ENCODE assay signal across 8 mouse cellular contexts in the genomic region with DNA sequence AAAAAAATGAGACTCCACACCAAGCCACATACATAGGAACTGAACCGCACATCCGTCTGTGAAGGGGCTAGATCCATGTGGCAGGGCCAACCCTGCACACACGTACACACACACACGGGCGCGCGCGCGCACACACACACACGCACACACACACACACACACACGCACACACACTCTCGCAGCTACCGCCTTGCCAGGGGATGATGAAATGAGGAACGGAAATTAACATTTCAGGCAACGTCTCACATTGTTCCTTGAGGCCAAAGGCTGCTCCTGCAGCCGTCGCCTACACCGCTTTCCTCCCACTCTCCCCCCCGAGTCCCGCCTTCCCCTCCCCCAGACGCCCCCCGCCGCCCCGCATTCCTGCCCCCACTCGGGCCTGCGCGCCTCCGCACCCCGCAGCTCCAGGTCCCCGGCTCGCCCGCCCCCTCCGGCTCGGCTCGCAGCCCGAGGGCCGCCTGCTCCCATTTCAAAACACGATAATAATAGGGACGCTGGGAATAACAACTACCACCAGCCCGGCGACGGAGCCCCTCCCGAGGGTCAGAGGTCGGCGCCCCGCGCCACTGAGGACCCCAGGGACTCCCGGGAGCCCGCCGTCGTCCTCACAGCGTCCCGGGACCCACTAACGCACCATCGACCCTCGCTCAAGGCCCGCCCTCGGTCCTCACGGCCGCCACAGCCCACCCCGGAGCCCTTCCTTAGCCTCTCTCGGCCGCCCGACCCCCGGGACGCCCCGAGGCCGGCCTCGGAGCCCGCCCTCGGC. TPM values are rescaled to one million over a fixed set of nuclear protein-coding genes. Genes with fewer than 3 reads are reported as not detected.
A peak's percentile ranks its signal among the peaks of the same experiment; 100 is the strongest.
DNase-seq lines count a peak whose midpoint lies in the region; ATAC-seq lines count a peak whose summit lies in the region.

No protein-coding gene starts in this region.

- H3K9me3 ChIP-seq in embryonic facial prominence, embryonic 11.5 days (replicated peaks; ENCODE audit: control insufficient read depth, low read length): no peaks in the 10 kb centered on the region

- under 1% methylated on average over 51 of the region's 71 CpGs for WGBS in embryonic facial prominence, embryonic 11.5 days

- H3K4me3 ChIP-seq in embryonic facial prominence, embryonic 11.5 days (ENCODE audit: low read depth, low read length): peak overlapping the region; percentile 100

- peak overlapping the region; percentile 99 for H3K9ac ChIP-seq in embryonic facial prominence, embryonic 11.5 days (replicated peaks; ENCODE audit: low read length)

- no peak for ATAC-seq in embryonic facial prominence, embryonic 11.5 days (replicated peaks; ENCODE audit: insufficient number of reproducible peaks, low FRiP score, low TSS enrichment, low read depth)
- peak; percentile 50 for ATAC-seq in monocyte, adult 5-6 weeks (replicated peaks; ENCODE audit: insufficient number of reproducible peaks, low FRiP score, low TSS enrichment, poor library complexity, severe bottlenecking)

- peaks cover 3% of the 10 kb centered on the region; the same call in 1 of the 2 replicates for H3K4me1 ChIP-seq in embryonic facial prominence, embryonic 11.5 days (ENCODE audit: control insufficient read depth, insufficient read depth, low read length)

- DNase-seq in urinary bladder, adult 2 months (ENCODE audit: low spot score): peak; percentile 53
- no peak for DNase-seq in urinary bladder, postnatal 10 days (ENCODE audit: low spot score)
- DNase-seq in embryonic facial prominence, embryonic 11.5 days (ENCODE audit: low spot score): peak; percentile 62
- DNase-seq in heart, adult 8-10 months (ENCODE audit: low spot score): peak; percentile 63
- DNase-seq in kidney, adult 9 months: peak; percentile 64
- peak; percentile 70 for DNase-seq in liver
- peak; percentile 63 to 84 for DNase-seq in spleen, postnatal 4 days (ENCODE audit: low spot score in 2 of 2)

- H3K4me2 ChIP-seq in embryonic facial prominence, embryonic 11.5 days (ENCODE audit: low read depth, low read length): peak overlapping the region; percentile 37

- H3K27ac ChIP-seq in embryonic facial prominence, embryonic 11.5 days (replicated peaks; ENCODE audit: low read depth, low read length): peak overlapping the region; percentile 95

- H3K36me3 ChIP-seq in embryonic facial prominence, embryonic 11.5 days (replicated peaks; ENCODE audit: control insufficient read depth, insufficient read depth, low read depth, low read length): no peaks in the 10 kb centered on the region

- no peaks in the 10 kb centered on the region for H3K27me3 ChIP-seq in embryonic facial prominence, embryonic 11.5 days (ENCODE audit: control insufficient read depth, insufficient read depth, low read length)

RNA-seq across cellular contexts. Expression of a gene that starts 0.9 kb away (rescaled TPM):
- polyA plus RNA-seq in urinary bladder, adult 2 months (2012; rRNA removed): 37.9 and 57.1 TPM in 2 replicates
- 58.8 and 71.8 TPM in 2 replicates for polyA plus RNA-seq in embryonic facial prominence, embryonic 11.5 days (2014; fragmentation: Nextera tagmentation; extraction: Ambion mirVana)
- 10 to 100 TPM; 71.5 to 75.9 (median 75.2) TPM for total RNA-seq in heart, adult 8-10 months (2022)
- total RNA-seq in monocyte, adult 5-6 weeks (2017): 160 to 261 TPM (median 161 TPM) in 3 replicates

RNA-seq across cellular contexts. Expression of a gene that starts 21.6 kb away (rescaled TPM):
- 56.0 and 63.5 TPM in 2 replicates for polyA plus RNA-seq in urinary bladder, adult 2 months (2012; rRNA removed)
- 35.4 and 37.5 TPM in 2 replicates for polyA plus RNA-seq in embryonic facial prominence, embryonic 11.5 days (2014; fragmentation: Nextera tagmentation; extraction: Ambion mirVana)
- 10 to 100 TPM; 86.9 to 99.5 (median 95.3) TPM for total RNA-seq in heart, adult 8-10 months (2022)
- total RNA-seq in monocyte, adult 5-6 weeks (2017): 42.5 to 63.1 TPM (median 50.2 TPM) in 3 replicates
